Mouse (Mus musculus) spleen, adult 2 months (tissue): Measurements from ENCODE around the gene Proser2.
"Not testable (repeated sequence)": the region's sequence is repeated elsewhere in the genome, so short reads cannot be mapped to it uniquely, and the experiment has no call there.

Source experiments
- CTCF ChIP-seq: fragments of 200-500 bp; IDR thresholded peaks from 2 replicates; pipeline ENCODE4 v1.5.1; 2011; ENCODE audit warnings: mild to moderate bottlenecking, inconsistent platforms; ENCODE audit not compliant: insufficient read depth, insufficient read length, insufficient replicate concordance; ENCODE audit errors: extremely low read depth
- POLR2A ChIP-seq: fragments of 200-500 bp; IDR thresholded peaks from 2 replicates; pipeline ENCODE4 v1.6.1; 2011; ENCODE audit warnings: low read depth, low read length, inconsistent platforms

GRCm38 (mm10) chr2:6089941-6090340 is 40.1 kb downstream of the Proser2 start:
- TF ChIP-seq CTCF, POLR2A: not testable (repeated sequence)
